Mouse (Mus musculus): ENCODE data around the gene Plpp3.

DNA sequence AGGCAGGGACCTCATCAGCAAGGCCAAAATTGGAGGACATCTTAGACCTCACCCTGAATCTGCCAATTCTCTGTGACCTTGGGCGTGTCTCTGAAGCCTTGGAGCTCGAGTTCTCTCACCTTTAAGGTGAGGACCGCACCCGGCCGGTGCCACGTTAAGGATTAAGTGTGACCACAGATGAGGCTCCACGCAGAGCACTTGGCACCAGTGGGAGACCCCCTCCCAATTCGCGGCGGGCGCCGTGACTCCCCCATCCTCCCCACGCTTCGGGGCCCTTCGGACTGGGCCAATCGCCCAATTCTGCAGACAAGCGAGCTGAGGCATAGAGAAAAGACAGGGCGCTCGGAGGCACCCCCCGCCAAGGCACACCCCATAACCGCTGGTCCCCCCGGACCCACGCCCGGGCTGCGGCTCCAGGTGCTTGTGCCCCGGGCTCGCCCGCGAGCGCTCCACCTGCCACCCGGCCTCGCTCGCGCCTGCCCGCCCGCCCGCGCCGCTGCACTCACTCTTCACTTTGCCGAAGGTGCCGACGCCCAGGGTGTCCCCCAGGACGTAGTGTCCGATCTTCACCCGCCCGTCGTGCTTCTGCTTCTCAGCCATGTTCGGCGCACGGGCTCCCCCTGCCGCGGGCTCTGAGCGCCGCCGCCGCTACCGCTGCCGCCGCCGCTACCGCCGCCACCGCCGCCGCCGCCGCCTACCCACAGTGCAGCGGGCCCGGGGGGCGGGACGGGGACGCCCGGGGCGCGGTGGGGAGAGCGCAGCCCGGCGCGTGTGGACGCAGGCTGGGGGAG is 47.8 kb upstream of the Plpp3 start, which contains the start of gene Prkaa2:
- no peak for TF ChIP-seq CTCF (conservative IDR thresholded peaks at IDR 0.05; ENCODE audit: low read length)
- no peak for TF ChIP-seq POU5F1 (IDR thresholded peaks at IDR 0.05; ENCODE audit: borderline replicate concordance, low read length)
- TF ChIP-seq NANOG (IDR thresholded peaks at IDR 0.05; ENCODE audit: borderline replicate concordance, low read length), result no peak
